Mouse (Mus musculus): ENCODE data around the gene Cyp2d40.

- no peak for TF ChIP-seq CTCF (IDR thresholded peaks at IDR 0.05; ENCODE audit: low read depth)
- no peak for TF ChIP-seq EP300 (IDR thresholded peaks at IDR 0.05; ENCODE audit: low read depth)
These were observed 28.6 kb upstream of the Cyp2d40 start for GRCm38 (mm10) chr15:82792566-82792965.

Data from heart, postnatal 0 days (tissue).